Mouse (Mus musculus) forebrain, postnatal 0 days (tissue): Measurements from ENCODE around the gene Ptpn21. TPM values are rescaled to one million over a fixed set of nuclear protein-coding genes. Genes with fewer than 3 reads are reported as not detected.
A peak's percentile ranks its signal among the peaks of the same experiment; 100 is the strongest.

Source experiments
- ATAC-seq: fragments of 200-750 bp; cut with Nextera tagmentation; 2 replicates; pipeline ENCODE4 v1.8.0; 2017; ENCODE audit warnings: mild to moderate bottlenecking, moderate library complexity
- DNase-seq: peaks from one replicate; pipeline ENCODE4 v3.0.0-alpha.2; 2015
- H3K27ac ChIP-seq: fragments of 300-500 bp; sonication (generic); 2 replicates; pipeline ENCODE4 v1.5.1; 2014; ENCODE audit warnings: low read depth, mild to moderate bottlenecking, antibody characterized with exemption, low read length, moderate library complexity, mixed read lengths
- H3K27me3 ChIP-seq: fragments of 300-500 bp; sonication (generic); 2 replicates; pipeline ENCODE4 v1.6.1; 2014; ENCODE audit warnings: mild to moderate bottlenecking, low read length, mixed read lengths; ENCODE audit not compliant: insufficient read depth
- H3K36me3 ChIP-seq: fragments of 300-500 bp; sonication (generic); 2 replicates; pipeline ENCODE4 v1.6.1; 2014; ENCODE audit warnings: mild to moderate bottlenecking, moderate library complexity; ENCODE audit not compliant: insufficient read depth
- H3K4me1 ChIP-seq: fragments of 300-500 bp; sonication (generic); 2 replicates; pipeline ENCODE4 v1.6.1; 2014; ENCODE audit warnings: antibody characterized with exemption; ENCODE audit not compliant: insufficient read depth
- H3K4me2 ChIP-seq: fragments of 300-500 bp; sonication (generic); 2 replicates; pipeline ENCODE4 v1.6.1; 2014; ENCODE audit warnings: low read depth, mild to moderate bottlenecking, moderate library complexity
- H3K4me3 ChIP-seq: fragments of 300-500 bp; sonication (generic); 2 replicates; pipeline ENCODE4 v1.5.1; 2014; ENCODE audit warnings: low read depth, low read length, mixed read lengths
- H3K9ac ChIP-seq: fragments of 300-500 bp; sonication (generic); 2 replicates; pipeline ENCODE4 v1.6.1; 2014; ENCODE audit warnings: mild to moderate bottlenecking
- H3K9me3 ChIP-seq: fragments of 300-500 bp; sonication (generic); 2 replicates; pipeline ENCODE4 v1.6.1; 2016; ENCODE audit warnings: low read length
- CTCF ChIP-seq: sonication (generic); IDR thresholded peaks from 2 replicates; pipeline ENCODE4 v1.5.1; 2016; ENCODE audit warnings: antibody characterized with exemption, control low read depth, low read depth
- WGBS: fragments of 180-500 bp; shearing (Covaris S2); extraction: QIAGEN DNeasy Blood & Tissue Kit; methylation state at CpG from one replicate; pipeline ENCODE4 v1.1.7; 2014; 5-methylcytosine and 5-hydroxymethylcytosine counted together
- polyA plus RNA-seq: library from polyadenylated mRNA; unstranded; fragments of >200 nt; fragmentation: Nextera tagmentation; extraction: Ambion mirVana; gene quantifications from 2 replicates; pipeline ENCODE4 v1.2.1, GENCODE M21; 2015
- total RNA-seq: library from RNA; depleted of rRNA; stranded (reverse); fragments of >200 nt; gene quantifications from 2 replicates; pipeline ENCODE4 v1.2.3, GENCODE M21; 2014

The Ptpn21 gene
- total and polyA plus RNA-seq, 2 experiments from 2014 or later, result 1.3 to 4.0 TPM

DNA sequence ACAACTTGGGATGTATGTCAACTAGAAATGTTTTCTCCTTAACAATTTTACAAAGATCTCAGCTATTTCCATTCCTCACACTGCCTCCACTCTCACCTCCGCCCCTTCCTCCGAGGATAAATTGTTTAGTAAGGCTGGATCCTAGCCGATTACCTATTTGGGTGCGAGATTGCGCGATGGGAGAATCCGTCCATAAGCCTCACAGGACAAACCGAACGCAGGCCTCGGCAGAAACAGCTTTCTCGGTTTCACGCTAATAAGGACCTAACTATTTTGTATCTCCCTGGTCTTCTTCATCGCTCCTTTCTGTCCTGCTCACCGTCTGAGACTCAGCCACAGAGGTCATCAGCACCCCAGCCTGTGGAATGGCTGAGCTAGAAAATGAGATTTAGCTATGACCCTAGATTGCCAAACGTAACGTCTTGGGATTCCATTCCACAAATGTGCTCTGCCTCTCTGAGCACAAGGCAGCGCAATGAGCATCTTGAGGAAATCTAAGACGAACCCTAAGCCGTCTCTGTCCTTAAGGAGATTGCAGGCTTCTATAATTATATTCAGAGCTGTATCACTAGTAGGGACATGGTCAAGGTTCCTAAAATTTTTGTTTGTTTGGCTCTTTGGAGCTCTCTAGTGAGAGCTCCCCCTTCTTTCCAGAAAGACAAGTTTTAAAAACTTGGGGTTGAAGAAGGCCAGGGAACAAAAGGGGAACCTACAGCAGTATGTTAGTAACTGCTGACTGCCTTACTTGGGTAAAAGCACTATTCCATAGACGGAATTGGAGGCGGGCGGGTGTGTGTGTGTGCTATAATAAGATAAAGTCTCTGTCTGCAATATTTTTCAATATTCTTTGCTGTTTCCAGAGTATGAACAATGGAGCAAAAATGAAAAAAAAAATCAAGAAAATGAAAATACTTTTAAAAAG is 2.1 kb downstream of the Ptpn21 start:
- H3K4me2 ChIP-seq, result peak overlapping the region; percentile 82
- H3K27me3 ChIP-seq, result no peaks in the 10 kb centered on the region
- no peaks in the 10 kb centered on the region for H3K9me3 ChIP-seq
- DNase-seq (no peak), ATAC-seq (peak; percentile 16; the same call in 1 of the 2 replicates)
- H3K36me3 ChIP-seq, result no peaks in the 10 kb centered on the region
- WGBS, result 8% methylated on average over 22 of the region's 22 CpGs
- H3K27ac ChIP-seq, result no peak overlapping the region; the same call in 1 of the 2 replicates
- peaks cover 14% of the 10 kb centered on the region; the same call in 1 of the 2 replicates for H3K4me1 ChIP-seq
- peak overlapping the region; percentile 54 for H3K4me3 ChIP-seq
- peak overlapping the region; percentile 58 for H3K9ac ChIP-seq
- TF ChIP-seq CTCF, result no peak

DNA sequence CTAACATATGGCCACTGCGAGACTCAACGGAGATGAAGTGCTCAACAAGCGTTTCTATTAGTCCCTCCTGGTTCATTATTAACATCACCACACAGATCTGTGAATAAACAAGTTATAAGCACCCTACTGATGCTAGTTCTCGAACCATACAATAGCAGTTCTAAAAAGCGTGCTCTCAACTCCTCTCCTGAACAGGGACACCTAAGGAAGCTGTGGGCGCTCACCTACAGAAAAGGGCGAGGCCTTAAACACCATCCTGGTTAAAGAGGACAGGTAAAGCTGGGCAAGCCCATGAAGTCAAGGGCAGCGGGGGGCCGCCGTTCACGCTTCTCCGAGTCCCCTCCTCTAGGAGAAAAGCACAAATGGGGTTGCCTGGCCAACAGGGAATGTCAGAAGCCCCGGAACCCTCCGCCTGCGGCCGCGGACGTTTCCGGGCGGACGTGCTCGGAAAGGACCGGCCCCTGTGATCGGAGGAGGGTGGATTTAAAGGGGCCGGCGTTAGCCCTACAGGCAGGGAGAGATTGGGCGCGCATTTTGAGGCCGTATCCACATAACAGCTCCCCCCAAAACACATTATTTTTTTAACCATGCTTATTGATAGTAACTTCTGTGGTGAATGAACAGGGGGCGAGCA is 2.8 kb downstream of the Ptpn21 start:
- Histone ChIP-seq H3K27ac (no peak overlapping the region; the same call in 1 of the 2 replicates), H3K27me3 (no peaks in the 10 kb centered on the region), H3K4me1 (peaks cover 14% of the 10 kb centered on the region; the same call in 1 of the 2 replicates), H3K9ac (peak overlapping the region; percentile 58), H3K4me3 (peak overlapping the region; percentile 54), H3K4me2 (peak overlapping the region; percentile 82), H3K9me3 (no peaks in the 10 kb centered on the region), H3K36me3 (no peaks in the 10 kb centered on the region)
- no peak; the same call in 1 of the 2 replicates for TF ChIP-seq CTCF
- 2% methylated on average over 30 of the region's 30 CpGs for WGBS
- DNase-seq (peak; percentile 90), ATAC-seq (peak; percentile 96)

DNA sequence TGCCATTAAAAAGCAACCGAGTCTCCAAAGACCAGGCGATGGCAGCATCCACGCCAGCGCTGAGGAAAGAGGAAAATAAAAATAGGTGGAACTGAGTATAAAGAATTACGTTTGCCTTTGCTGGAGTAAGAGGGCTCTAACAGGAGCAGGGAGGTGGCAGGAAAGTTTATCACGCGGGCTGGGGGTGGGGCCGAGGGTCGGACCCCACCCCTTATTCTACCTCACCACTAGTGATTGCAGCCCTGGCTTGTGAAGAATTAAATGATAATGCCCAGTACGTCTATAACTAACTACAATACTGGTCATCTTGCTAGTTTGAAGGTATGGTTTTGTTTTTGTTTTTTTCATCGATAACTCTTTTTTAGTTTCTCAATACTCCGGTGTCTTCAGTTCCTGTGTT is 3.4 kb downstream of the Ptpn21 start:
- Histone ChIP-seq H3K9ac (peak overlapping the region; percentile 58; the same call in 1 of the 2 replicates), H3K36me3 (no peaks in the 10 kb centered on the region), H3K4me2 (peak overlapping the region; percentile 82), H3K9me3 (no peaks in the 10 kb centered on the region), H3K27ac (no peak overlapping the region), H3K4me1 (peaks cover 14% of the 10 kb centered on the region; the same call in 1 of the 2 replicates), H3K27me3 (no peaks in the 10 kb centered on the region), H3K4me3 (peak overlapping the region; percentile 54)
- 17% methylated on average over 12 of the region's 12 CpGs for WGBS
- DNase-seq (no peak), ATAC-seq (no peak)
- TF ChIP-seq CTCF, result no peak

DNA sequence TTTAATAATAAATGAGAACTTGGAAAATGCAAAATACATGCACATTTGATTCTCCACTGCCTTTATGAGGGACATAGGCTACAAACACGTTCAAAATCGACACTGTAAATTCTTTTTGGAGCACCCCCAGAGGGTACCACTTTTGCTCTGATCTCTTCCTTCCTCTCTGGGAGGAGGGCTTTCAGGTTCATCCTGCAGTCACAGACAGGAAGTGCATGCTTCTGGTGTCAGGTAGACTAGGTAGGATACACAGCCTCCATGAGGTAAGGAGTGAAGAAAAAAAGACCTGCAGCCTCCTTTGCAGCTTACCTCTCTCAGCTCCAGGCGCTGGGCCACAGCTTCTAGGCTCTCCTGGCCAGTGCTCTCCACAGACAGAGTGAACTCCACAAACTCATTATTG is 4.0 kb downstream of the Ptpn21 start:
- H3K27me3 ChIP-seq, result no peaks in the 10 kb centered on the region
- no peaks in the 10 kb centered on the region for H3K36me3 ChIP-seq
- H3K4me3 ChIP-seq, result peak overlapping the region; percentile 54
- no peak for DNase-seq
- no peak overlapping the region for H3K27ac ChIP-seq
- H3K9ac ChIP-seq, result peak overlapping the region; percentile 58; the same call in 1 of the 2 replicates
- H3K4me1 ChIP-seq, result peaks cover 14% of the 10 kb centered on the region; the same call in 1 of the 2 replicates
- ATAC-seq, result no peak
- H3K9me3 ChIP-seq, result no peaks in the 10 kb centered on the region
- 70% methylated on average over 3 of the region's 3 CpGs for WGBS
- TF ChIP-seq CTCF, result no peak
- peak overlapping the region; percentile 82 for H3K4me2 ChIP-seq

DNA sequence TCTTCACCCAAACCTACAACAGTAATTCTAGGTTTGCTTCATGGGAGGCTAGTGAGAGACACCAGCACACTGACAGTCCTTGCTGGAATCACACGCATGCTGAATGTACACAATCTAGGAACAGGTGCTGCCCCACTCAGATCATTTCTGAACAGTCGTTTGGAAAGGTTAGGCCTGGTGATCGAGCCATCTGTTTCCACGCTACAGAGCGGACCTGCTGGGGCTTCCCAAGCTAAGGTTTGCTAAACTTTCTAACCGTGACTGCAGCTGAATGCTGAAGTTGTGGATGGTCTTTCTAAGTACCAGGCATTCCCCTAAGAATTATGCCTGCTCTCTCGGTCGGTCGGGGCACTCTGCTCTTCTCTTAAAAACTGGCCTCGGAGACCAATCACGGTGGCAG is 6.5 kb downstream of the Ptpn21 start:
- no peaks in the 10 kb centered on the region for H3K27me3 ChIP-seq
- no peak for DNase-seq
- peaks cover 14% of the 10 kb centered on the region; the same call in 1 of the 2 replicates for H3K4me1 ChIP-seq
- no peak overlapping the region for H3K27ac ChIP-seq
- no peaks in the 10 kb centered on the region for H3K36me3 ChIP-seq
- no peak for ATAC-seq
- no peak for TF ChIP-seq CTCF
- H3K9ac ChIP-seq, result no peak overlapping the region
- H3K4me2 ChIP-seq, result no peak overlapping the region
- H3K4me3 ChIP-seq, result no peak overlapping the region
- no peaks in the 10 kb centered on the region for H3K9me3 ChIP-seq
- 82% methylated on average over 11 of the region's 11 CpGs for WGBS

DNA sequence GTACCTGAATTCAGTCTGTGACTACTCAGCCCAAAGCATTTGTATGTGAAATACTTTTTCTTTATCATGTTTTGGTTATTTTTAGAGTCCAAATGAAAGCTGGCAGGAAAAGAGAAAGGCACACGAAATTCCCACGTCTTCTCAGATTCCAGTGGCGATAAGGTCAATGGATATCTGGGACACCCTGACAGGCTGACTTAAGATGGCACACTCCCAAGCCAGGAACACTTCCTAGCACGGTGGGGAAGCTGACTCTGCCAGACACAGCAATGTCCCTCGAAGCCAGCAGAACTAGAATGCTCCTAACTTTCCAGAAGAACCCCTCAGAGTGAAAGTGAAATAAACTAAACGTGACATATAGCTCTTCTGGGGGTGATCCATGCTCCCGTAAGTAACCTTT is 10.0 kb downstream of the Ptpn21 start:
- 84% methylated on average over 7 of the region's 7 CpGs for WGBS
- ATAC-seq, result no peak
- no peaks in the 10 kb centered on the region for H3K36me3 ChIP-seq
- no peak for TF ChIP-seq CTCF
- H3K9ac ChIP-seq, result no peak overlapping the region
- H3K27me3 ChIP-seq, result no peaks in the 10 kb centered on the region
- no peak overlapping the region for H3K4me2 ChIP-seq
- H3K4me1 ChIP-seq, result no peaks in the 10 kb centered on the region
- H3K9me3 ChIP-seq, result no peaks in the 10 kb centered on the region
- H3K27ac ChIP-seq, result no peak overlapping the region
- no peak overlapping the region for H3K4me3 ChIP-seq
- no peak for DNase-seq
